Mouse (Mus musculus) liver, embryonic 14.5 days (tissue): Measurements from ENCODE around the gene Phlpp1.

Source experiments
- CTCF ChIP-seq: IDR thresholded peaks from 2 replicates; pipeline ENCODE4 v1.5.1; 2016; ENCODE audit warnings: antibody characterized with exemption, low read depth, control low read depth
- EP300 ChIP-seq: IDR thresholded peaks from 2 replicates; pipeline ENCODE4 v1.6.1; 2016; ENCODE audit warnings: antibody characterized with exemption, low read depth

DNA sequence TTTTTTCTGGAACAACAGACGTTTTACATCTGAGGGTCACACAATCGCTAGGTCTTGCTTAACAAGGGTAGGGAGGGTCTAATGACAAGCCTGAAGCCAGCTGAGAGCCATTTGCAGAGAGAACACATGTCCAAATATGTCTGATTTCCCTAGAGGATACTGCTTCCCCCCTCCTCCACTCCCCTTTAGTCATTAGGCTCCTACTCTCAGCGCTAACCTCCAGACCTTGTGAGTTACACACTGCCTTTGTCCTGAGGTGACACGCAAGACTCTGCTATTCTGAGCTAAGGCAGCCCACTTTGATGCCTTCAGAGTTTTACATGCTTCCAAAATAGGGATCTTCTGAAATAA, 39.2 kb upstream of the Phlpp1 start:
- TF ChIP-seq CTCF = no peak
- TF ChIP-seq EP300 = no peak
